Mouse (Mus musculus): ENCODE measurements around the gene Gdpd1. TPM values are rescaled to one million over a fixed set of nuclear protein-coding genes. Genes with fewer than 3 reads are reported as not detected.
A peak's percentile ranks its signal among the peaks of the same experiment; 100 is the strongest.

The Gdpd1 gene
- total RNA-seq (2014; rRNA removed): 0.92 and 1.1 TPM in 2 replicates
- 0.17 and 0.48 TPM in 2 replicates for polyA plus RNA-seq (2012; rRNA removed)

DNA sequence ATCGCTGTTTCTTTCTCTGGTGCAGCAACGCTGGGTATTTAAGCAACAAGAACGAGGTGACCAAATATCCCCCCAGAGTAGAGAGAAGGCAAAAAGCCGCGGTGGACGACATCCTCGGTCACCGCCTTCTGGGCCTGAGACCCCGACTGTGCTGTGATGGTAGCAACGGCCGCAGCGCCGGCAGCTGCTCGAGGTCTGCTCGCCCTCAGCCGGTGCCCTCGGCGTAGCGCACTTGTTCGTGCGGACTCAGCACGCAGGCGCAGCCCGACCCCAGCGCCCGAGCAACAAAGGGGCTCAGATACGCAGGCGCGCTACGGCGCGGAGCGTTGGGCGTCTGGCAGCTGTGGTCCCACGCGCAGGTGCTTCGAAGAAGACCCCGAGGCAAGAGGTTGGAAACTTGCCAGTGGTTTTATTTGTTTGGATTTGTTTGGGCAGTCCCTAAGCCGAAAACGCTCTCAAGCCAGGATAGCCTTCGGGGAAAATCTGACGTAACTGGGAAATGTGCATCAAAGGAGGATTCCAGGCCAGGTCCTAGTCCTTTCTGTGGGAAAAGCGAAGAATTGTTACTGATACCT, at the start of gene Gdpd1:
Gene Gdpd1 (minus strand): TSS at position 197 of the 575 bp plus-strand sequence.
- TF ChIP-seq CTCF (IDR thresholded peaks at IDR 0.05; ENCODE audit: low read depth, low read length): peak; percentile 53
- TF ChIP-seq POLR2A (IDR thresholded peaks at IDR 0.05; ENCODE audit: extremely low read depth, insufficient read depth, low read length): no peak
- Histone ChIP-seq H3K27ac (replicated peaks; ENCODE audit: insufficient read depth, low read depth, low read length) (no peak within 1 kb of the TSS), H3K27me3 (ENCODE audit: control insufficient read depth, insufficient read depth, low read length) (no peaks in the 10 kb centered on the region), H3K79me2 (ENCODE audit: control insufficient read depth, insufficient read depth, low read length) (no peaks in the 10 kb centered on the region), H3K4me3 (ENCODE audit: insufficient read depth, low read depth, low read length) (peak within 1 kb of the TSS; percentile 61), H3K4me1 (ENCODE audit: control insufficient read depth, insufficient read depth, low read length) (peaks cover 4% of the 10 kb centered on the region; the same call in 1 of the 2 replicates), H3K36me3 (ENCODE audit: control insufficient read depth, insufficient read depth, low read length) (peaks cover 5% of the 10 kb centered on the region; the same call in 1 of the 2 replicates), H3K9ac (ENCODE audit: low read depth, low read length) (peak within 1 kb of the TSS; percentile 71)
- under 1% methylated on average over 43 of the region's 43 CpGs for WGBS
- DNase-seq (ENCODE audit: extremely low read depth, low read depth, low spot score): peak; percentile 40

DNA sequence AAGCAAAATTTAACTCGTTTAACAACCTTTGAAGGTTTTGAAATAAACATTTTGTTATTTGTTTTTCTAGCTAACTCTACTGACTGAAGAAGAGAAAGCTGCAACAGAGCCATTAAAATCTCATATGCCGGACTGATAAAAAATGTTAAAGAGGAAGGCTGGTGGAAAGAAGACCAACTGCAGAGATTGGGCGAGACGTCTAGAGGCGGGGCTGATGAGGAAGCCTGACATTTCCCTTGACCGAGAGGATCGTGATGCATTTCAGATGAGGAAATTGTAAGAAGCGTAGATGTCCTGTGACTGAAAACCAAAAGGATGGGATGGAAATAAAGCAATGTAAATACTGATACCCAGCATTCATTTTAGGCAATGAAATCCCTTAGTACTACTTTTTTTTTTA, 48.0 kb upstream of the Gdpd1 start:
- Histone ChIP-seq H3K36me3 (ENCODE audit: control insufficient read depth, insufficient read depth, low read length) (0 out of 2 replicates have a peak, but pooled peaks cover 1% of the 10 kb centered on the region), H3K27me3 (ENCODE audit: control insufficient read depth, insufficient read depth, low read length) (no peaks in the 10 kb centered on the region), H3K4me3 (ENCODE audit: insufficient read depth, low read depth, low read length) (no peak overlapping the region), H3K79me2 (ENCODE audit: control insufficient read depth, insufficient read depth, low read length) (no peaks in the 10 kb centered on the region), H3K4me1 (ENCODE audit: control insufficient read depth, insufficient read depth, low read length) (peaks cover 2% of the 10 kb centered on the region; the same call in 1 of the 2 replicates), H3K9ac (ENCODE audit: low read depth, low read length) (no peak overlapping the region), H3K27ac (replicated peaks; ENCODE audit: insufficient read depth, low read depth, low read length) (no peak overlapping the region)
- no peak for TF ChIP-seq CTCF (IDR thresholded peaks at IDR 0.05; ENCODE audit: low read depth, low read length)
- TF ChIP-seq POLR2A (IDR thresholded peaks at IDR 0.05; ENCODE audit: extremely low read depth, insufficient read depth, low read length): no peak
- DNase-seq (ENCODE audit: extremely low read depth, low read depth, low spot score): no peak
- 68% methylated on average over 8 of the region's 8 CpGs for WGBS

DNA sequence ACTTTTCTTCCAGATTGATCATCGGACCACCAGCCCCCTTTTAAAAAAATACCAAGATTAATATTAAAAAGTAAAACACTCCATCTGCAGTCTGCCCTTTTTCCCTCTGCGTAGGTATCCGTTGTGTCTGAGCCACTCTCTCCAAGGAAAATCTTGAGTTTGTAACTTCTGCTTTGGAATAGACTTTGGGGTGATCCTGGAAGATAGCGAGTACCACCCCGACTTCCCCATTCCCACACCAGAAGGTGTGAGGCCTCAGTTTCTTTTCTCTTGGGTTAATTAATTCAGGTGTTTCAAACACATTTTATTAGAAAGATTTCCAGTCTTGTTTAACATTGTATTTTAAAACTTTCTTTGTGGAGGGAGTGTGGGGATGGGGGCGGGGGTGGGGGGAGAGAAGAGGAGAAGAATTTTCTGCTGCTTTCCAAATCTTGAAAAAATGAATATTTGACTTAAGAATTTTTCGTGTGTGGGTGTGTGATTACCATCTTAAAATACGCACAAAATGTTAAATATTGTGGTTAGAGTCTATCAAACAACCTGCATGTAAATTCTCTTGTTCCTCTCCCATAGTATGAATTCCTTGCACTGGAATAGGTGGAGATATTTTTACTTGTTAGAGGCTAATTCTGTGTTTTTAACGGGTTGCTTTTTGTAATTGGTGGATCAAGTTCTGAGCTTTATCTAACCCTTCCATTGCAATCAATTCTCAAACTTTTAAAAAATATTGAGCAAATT, 36.5 kb upstream of the Gdpd1 start:
- Histone ChIP-seq H3K36me3 (ENCODE audit: control insufficient read depth, insufficient read depth, low read length) (no peaks in the 10 kb centered on the region), H3K27ac (replicated peaks; ENCODE audit: insufficient read depth, low read depth, low read length) (no peak overlapping the region), H3K4me1 (ENCODE audit: control insufficient read depth, insufficient read depth, low read length) (no peaks in the 10 kb centered on the region), H3K27me3 (ENCODE audit: control insufficient read depth, insufficient read depth, low read length) (no peaks in the 10 kb centered on the region), H3K4me3 (ENCODE audit: insufficient read depth, low read depth, low read length) (no peak overlapping the region; the same call in 1 of the 2 replicates), H3K79me2 (ENCODE audit: control insufficient read depth, insufficient read depth, low read length) (no peaks in the 10 kb centered on the region; the same call in 1 of the 2 replicates), H3K9ac (ENCODE audit: low read depth, low read length) (no peak overlapping the region)
- 14% methylated on average over 9 of the region's 9 CpGs for WGBS
- TF ChIP-seq POLR2A (IDR thresholded peaks at IDR 0.05; ENCODE audit: extremely low read depth, insufficient read depth, low read length) (no peak), CTCF (IDR thresholded peaks at IDR 0.05; ENCODE audit: low read depth, low read length) (no peak)
- DNase-seq (ENCODE audit: extremely low read depth, low read depth, low spot score): no peak

DNA sequence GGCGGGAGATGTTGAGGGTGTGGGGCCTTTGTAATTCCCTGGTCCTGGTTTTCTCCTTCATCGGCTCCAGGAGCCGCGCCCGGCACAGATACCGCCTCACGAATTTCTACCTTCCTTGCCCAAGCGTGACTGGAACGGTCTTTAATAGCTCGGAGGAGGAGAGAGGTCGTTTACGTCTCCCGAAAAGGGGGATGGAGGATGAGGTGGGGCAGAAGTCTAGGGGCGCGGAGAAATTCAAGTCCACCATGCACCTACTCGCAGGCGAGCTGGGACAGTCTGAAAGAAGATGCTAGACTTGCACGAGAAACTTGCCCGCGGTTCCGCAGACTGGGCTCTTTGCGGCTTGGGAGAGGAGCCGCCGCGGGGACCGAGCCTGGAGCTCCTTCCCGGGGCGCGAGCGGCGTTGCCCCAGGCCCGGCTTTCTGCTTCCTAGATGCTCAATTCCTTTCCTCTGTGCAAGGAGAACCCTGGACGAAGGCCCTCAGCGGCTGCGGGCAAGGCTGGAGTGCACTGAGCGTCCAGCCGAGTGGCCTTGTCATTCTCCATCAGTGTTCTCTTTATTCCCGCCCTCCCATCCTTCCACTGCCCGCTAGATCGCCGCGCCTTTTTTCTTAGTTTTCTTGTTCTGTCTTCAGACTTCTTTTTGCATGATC, 35.8 kb upstream of the Gdpd1 start:
- H3K9ac ChIP-seq (ENCODE audit: low read depth, low read length): peak overlapping the region; percentile 46
- DNase-seq (ENCODE audit: extremely low read depth, low read depth, low spot score): peak; percentile 8
- H3K36me3 ChIP-seq (ENCODE audit: control insufficient read depth, insufficient read depth, low read length): no peaks in the 10 kb centered on the region
- peak overlapping the region; percentile 41 for H3K27ac ChIP-seq (replicated peaks; ENCODE audit: insufficient read depth, low read depth, low read length)
- H3K4me1 ChIP-seq (ENCODE audit: control insufficient read depth, insufficient read depth, low read length): no peaks in the 10 kb centered on the region
- H3K27me3 ChIP-seq (ENCODE audit: control insufficient read depth, insufficient read depth, low read length): no peaks in the 10 kb centered on the region
- H3K4me3 ChIP-seq (ENCODE audit: insufficient read depth, low read depth, low read length): peak overlapping the region; percentile 68
- TF ChIP-seq CTCF (IDR thresholded peaks at IDR 0.05; ENCODE audit: low read depth, low read length) (no peak), POLR2A (IDR thresholded peaks at IDR 0.05; ENCODE audit: extremely low read depth, insufficient read depth, low read length) (no peak)
- 1% methylated on average over 42 of the region's 42 CpGs for WGBS
- no peaks in the 10 kb centered on the region; the same call in 1 of the 2 replicates for H3K79me2 ChIP-seq (ENCODE audit: control insufficient read depth, insufficient read depth, low read length)

DNA sequence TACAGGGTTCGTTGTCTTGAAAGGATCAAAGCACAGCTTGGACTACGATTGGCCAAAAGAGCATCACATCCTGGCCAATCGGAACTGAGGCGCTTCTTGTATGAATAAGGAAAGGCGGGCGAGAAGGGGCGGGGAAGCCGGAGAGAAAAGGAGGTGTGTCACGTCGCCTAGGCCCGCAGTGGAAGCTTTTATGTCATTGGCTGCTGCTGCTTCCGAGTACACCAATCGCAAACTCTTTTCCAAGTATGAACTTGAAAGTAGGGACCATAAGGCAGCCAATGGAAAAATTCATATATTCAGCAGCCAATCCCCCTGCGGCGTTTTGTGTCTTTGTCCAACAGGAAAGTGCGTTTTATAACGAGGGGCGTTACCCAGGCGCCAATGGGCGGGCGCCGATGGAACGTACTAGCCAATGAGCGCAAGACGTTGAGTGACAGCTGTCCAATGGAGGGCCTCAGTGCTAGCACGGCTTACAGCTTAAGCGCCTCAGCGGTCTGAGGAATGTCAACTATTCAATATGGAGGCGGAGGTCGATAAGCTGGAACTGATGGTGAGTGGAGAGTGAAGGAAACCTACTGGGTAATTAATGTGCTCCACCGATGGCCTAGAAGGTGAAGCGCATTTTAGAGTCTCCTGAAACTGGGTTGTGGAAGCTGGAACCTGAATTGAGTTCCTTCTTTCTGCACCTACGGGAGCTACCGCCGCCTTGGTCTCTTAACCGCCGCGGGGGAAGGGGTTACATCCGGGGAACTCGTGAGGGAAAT, 35.1 kb upstream of the Gdpd1 start, which contains the start of gene Ska2:
Gene Ska2 (plus strand): TSS at position 480 of the 764 bp plus-strand sequence.
- Histone ChIP-seq H3K27me3 (ENCODE audit: control insufficient read depth, insufficient read depth, low read length) (no peaks in the 10 kb centered on the region), H3K4me3 (ENCODE audit: insufficient read depth, low read depth, low read length) (peak within 1 kb of the TSS; percentile 68), H3K36me3 (ENCODE audit: control insufficient read depth, insufficient read depth, low read length) (no peaks in the 10 kb centered on the region), H3K79me2 (ENCODE audit: control insufficient read depth, insufficient read depth, low read length) (no peaks in the 10 kb centered on the region; the same call in 1 of the 2 replicates), H3K27ac (replicated peaks; ENCODE audit: insufficient read depth, low read depth, low read length) (peak within 1 kb of the TSS; percentile 41), H3K9ac (ENCODE audit: low read depth, low read length) (peak within 1 kb of the TSS; percentile 46), H3K4me1 (ENCODE audit: control insufficient read depth, insufficient read depth, low read length) (no peaks in the 10 kb centered on the region)
- no peak for TF ChIP-seq POLR2A (IDR thresholded peaks at IDR 0.05; ENCODE audit: extremely low read depth, insufficient read depth, low read length)
- TF ChIP-seq CTCF (IDR thresholded peaks at IDR 0.05; ENCODE audit: low read depth, low read length): no peak
- peak; percentile 100 for DNase-seq (ENCODE audit: extremely low read depth, low read depth, low spot score)
- WGBS: under 1% methylated on average over 40 of the region's 40 CpGs

Data from liver, adult 2 months (tissue).